ENCODE assay signal across 8 mouse cellular contexts in genomic region chr8:70131166-70131883, GRCm38 (mm10). TPM values are rescaled to one million over a fixed set of nuclear protein-coding genes. Genes with fewer than 3 reads are reported as not detected.
DNase-seq lines count a peak whose midpoint lies in the region; ATAC-seq and TF ChIP-seq lines count a peak whose summit lies in the region.

Nr2c2ap (plus strand) TSS chr8:70131333.

- H3K9ac ChIP-seq in heart, embryonic 12.5 days, result peak within 1 kb of the TSS; percentile 84
- H3K9ac ChIP-seq in kidney, postnatal 0 days (ENCODE audit: low read depth, low read length), result peak within 1 kb of the TSS; percentile 77
- H3K9ac ChIP-seq in liver, embryonic 13.5 days, result peak within 1 kb of the TSS; percentile 77
- peak within 1 kb of the TSS; percentile 87 for H3K9ac ChIP-seq in stomach, embryonic 16.5 days (ENCODE audit: low read length)

- 1% methylated on average over 37 of the region's 37 CpGs for WGBS in heart, embryonic 12.5 days
- WGBS in kidney, postnatal 0 days, result 1% methylated on average over 37 of the region's 37 CpGs
- under 1% methylated on average over 37 of the region's 37 CpGs for WGBS in liver, embryonic 13.5 days (ENCODE audit: insufficient replicate concordance)
- 1% methylated on average over 37 of the region's 37 CpGs for WGBS in stomach, embryonic 16.5 days

- H3K36me3 ChIP-seq in erythroblast, embryonic 14.5 days (ENCODE audit: control insufficient read depth), result peaks cover 41% of the 10 kb centered on the region
- H3K36me3 ChIP-seq in heart, embryonic 12.5 days, result peaks cover 41% of the 10 kb centered on the region
- H3K36me3 ChIP-seq in kidney, postnatal 0 days (ENCODE audit: insufficient read depth, low read length), result peaks cover 23% of the 10 kb centered on the region
- peaks cover 42% of the 10 kb centered on the region for H3K36me3 ChIP-seq in liver, embryonic 13.5 days
- no peaks in the 10 kb centered on the region; the same call in 1 of the 2 replicates for H3K36me3 ChIP-seq in stomach, embryonic 16.5 days (ENCODE audit: control insufficient read depth, insufficient read depth, low read length)

- H3K27me3 ChIP-seq in erythroblast, embryonic 14.5 days (ENCODE audit: control insufficient read depth), result no peaks in the 10 kb centered on the region
- no peaks in the 10 kb centered on the region for H3K27me3 ChIP-seq in heart, embryonic 12.5 days (replicated peaks)
- H3K27me3 ChIP-seq in kidney, postnatal 0 days (ENCODE audit: insufficient read depth, low read length), result no peaks in the 10 kb centered on the region
- H3K27me3 ChIP-seq in liver, embryonic 13.5 days, result no peaks in the 10 kb centered on the region
- no peaks in the 10 kb centered on the region for H3K27me3 ChIP-seq in stomach, embryonic 16.5 days (ENCODE audit: control insufficient read depth, insufficient read depth, low read length)

- H3K4me1 ChIP-seq in erythroblast, embryonic 14.5 days (ENCODE audit: control insufficient read depth), result peaks cover 46% of the 10 kb centered on the region
- peaks cover 37% of the 10 kb centered on the region for H3K4me1 ChIP-seq in heart, embryonic 12.5 days (replicated peaks)
- H3K4me1 ChIP-seq in kidney, postnatal 0 days (replicated peaks; ENCODE audit: insufficient read depth, low read length), result peaks cover 3% of the 10 kb centered on the region; the same call in 1 of the 2 replicates
- H3K4me1 ChIP-seq in liver, embryonic 13.5 days (replicated peaks), result peaks cover 54% of the 10 kb centered on the region
- no peaks in the 10 kb centered on the region for H3K4me1 ChIP-seq in stomach, embryonic 16.5 days (ENCODE audit: control insufficient read depth, insufficient read depth, low read length)

- no peak for TF ChIP-seq CTCF in kidney, postnatal 0 days (IDR thresholded peaks at IDR 0.05; ENCODE audit: low read depth)

- H3K27ac ChIP-seq in heart, embryonic 12.5 days (ENCODE audit: poor library complexity, severe bottlenecking), result 0 out of 2 replicates have a peak within 1 kb of the TSS, but pooled peaks have one; percentile 29
- H3K27ac ChIP-seq in kidney, postnatal 0 days, result no peak within 1 kb of the TSS
- peak within 1 kb of the TSS; percentile 50 for H3K27ac ChIP-seq in liver, embryonic 13.5 days
- 0 out of 2 replicates have a peak within 1 kb of the TSS, but pooled peaks have one; percentile 19 for H3K27ac ChIP-seq in stomach, embryonic 16.5 days (ENCODE audit: low read length)

- peak within 1 kb of the TSS; percentile 81 for H3K4me3 ChIP-seq in erythroblast, embryonic 14.5 days (replicated peaks)
- H3K4me3 ChIP-seq in heart, embryonic 12.5 days, result peak within 1 kb of the TSS; percentile 89
- peak within 1 kb of the TSS; percentile 80 for H3K4me3 ChIP-seq in kidney, postnatal 0 days (replicated peaks; ENCODE audit: low read depth, low read length)
- peak within 1 kb of the TSS; percentile 78 for H3K4me3 ChIP-seq in liver, embryonic 13.5 days (replicated peaks)
- H3K4me3 ChIP-seq in stomach, embryonic 16.5 days (replicated peaks; ENCODE audit: low read length), result peak within 1 kb of the TSS; percentile 82

- peak within 1 kb of the TSS; percentile 90 for H3K4me2 ChIP-seq in heart, embryonic 12.5 days
- H3K4me2 ChIP-seq in kidney, postnatal 0 days (ENCODE audit: low read length), result peak within 1 kb of the TSS; percentile 85
- peak within 1 kb of the TSS; percentile 82 for H3K4me2 ChIP-seq in liver, embryonic 13.5 days
- H3K4me2 ChIP-seq in stomach, embryonic 16.5 days (ENCODE audit: low read depth, low read length), result peak within 1 kb of the TSS; percentile 69

- H3K9me3 ChIP-seq in erythroblast, embryonic 14.5 days (ENCODE audit: control insufficient read depth, low read length), result no peaks in the 10 kb centered on the region
- H3K9me3 ChIP-seq in heart, embryonic 12.5 days (replicated peaks), result no peaks in the 10 kb centered on the region
- no peaks in the 10 kb centered on the region for H3K9me3 ChIP-seq in kidney, postnatal 0 days (replicated peaks; ENCODE audit: low read length)
- no peaks in the 10 kb centered on the region for H3K9me3 ChIP-seq in liver, embryonic 13.5 days (replicated peaks)
- no peaks in the 10 kb centered on the region for H3K9me3 ChIP-seq in stomach, embryonic 16.5 days (replicated peaks; ENCODE audit: control insufficient read depth, low read length)

- DNase-seq in CD4-positive helper T cell, adult 2 months (ENCODE audit: low read depth, low spot score), result peak; percentile 95
- DNase-seq in brain, adult 2 months (ENCODE audit: low read depth, low spot score), result peak; percentile 91
- DNase-seq in kidney, postnatal 0 days (ENCODE audit: low spot score), result peak; percentile 93
- peak; percentile 82 for DNase-seq in liver, embryonic 13.5 days
- DNase-seq in neural tube, embryonic 10.5 days (ENCODE audit: extremely low spot score, low spot score), result peak; percentile 77

- peak; percentile 83 for ATAC-seq in heart, embryonic 12.5 days (ENCODE audit: insufficient number of reproducible peaks, low FRiP score)
- ATAC-seq in kidney, postnatal 0 days (replicated peaks; ENCODE audit: low FRiP score, low read depth), result peak; percentile 77
- ATAC-seq in liver, embryonic 13.5 days (ENCODE audit: low read depth), result peak; percentile 84
- peak; percentile 85 for ATAC-seq in stomach, embryonic 16.5 days (ENCODE audit: insufficient read depth, low FRiP score)

RNA-seq across cellular contexts. Expression of gene Nr2c2ap, which starts in this region (rescaled TPM):
- 0.21 and 0.41 TPM in 2 replicates for polyA plus RNA-seq in erythroblast, embryonic 14.5 days (2012)
- polyA plus RNA-seq in heart, embryonic 12.5 days (2016; fragmentation: Nextera tagmentation; extraction: Ambion mirVana), result 28.5 and 29.1 TPM in 2 replicates
- 30.1 and 34.1 TPM in 2 replicates for polyA plus RNA-seq in kidney, postnatal 0 days (2015; fragmentation: Nextera tagmentation; extraction: Ambion mirVana)
- polyA plus RNA-seq in liver, embryonic 13.5 days (2015; fragmentation: Nextera tagmentation; extraction: Ambion mirVana), result 26.2 and 28.5 TPM in 2 replicates
- 35.7 and 37.1 TPM in 2 replicates for polyA plus RNA-seq in stomach, embryonic 16.5 days (2015; fragmentation: Nextera tagmentation; extraction: Ambion mirVana)

Comparison
In these comparisons a context has a peak if more than half of its experiments do, and no peak if none do; other contexts are left out.
1. RNA of gene Nr2c2ap (polyA plus RNA-seq): 35.7 to 37.1 TPM in stomach, embryonic 16.5 days, 30.1 to 34.1 TPM in kidney, postnatal 0 days, 28.5 to 29.1 TPM in heart, embryonic 12.5 days and 26.2 to 28.5 TPM in liver, embryonic 13.5 days; 0.21 to 0.41 TPM in erythroblast, embryonic 14.5 days; every median in the first group is over 10 times any median in the second.
2. Peak in every context shown above with its lines, with median percentiles within 50 percentile points of each other: DNase-seq, H3K4me3 ChIP-seq, ATAC-seq, H3K4me2 ChIP-seq and H3K9ac ChIP-seq.